Mouse (Mus musculus) granulocyte monocyte progenitor cell, adult 5-6 weeks (primary cell): Measurements from ENCODE around the gene Il4i1. TPM values are rescaled to one million over a fixed set of nuclear protein-coding genes. Genes with fewer than 3 reads are reported as not detected.
"Not testable (repeated sequence)": the region's sequence is repeated elsewhere in the genome, so short reads cannot be mapped to it uniquely, and the experiment has no call there.

Source experiments
- ATAC-seq: replicated peaks from 2 replicates; pipeline ENCODE4 v1.8.0; 2016; ENCODE audit warnings: mild to moderate bottlenecking, moderate TSS enrichment, inconsistent platforms; ENCODE audit not compliant: poor library complexity, severe bottlenecking
- total RNA-seq, 2 experiments: library from RNA; stranded (forward) in 1 of 2; stranded (reverse) in 1 of 2; fragments of 200-712, 200-1000 nt in 1 of 2; fragments of >200 nt in 1 of 2; fragmentation: Nextera tagmentation in 1 of 2; gene quantifications; 2 replicates each; pipeline ENCODE4 v1.2.3; 2014 to 2017

Gene Il4i1
- total RNA-seq, 2 experiments from 2014 or later: 0.15 TPM; not detected in 1

DNA sequence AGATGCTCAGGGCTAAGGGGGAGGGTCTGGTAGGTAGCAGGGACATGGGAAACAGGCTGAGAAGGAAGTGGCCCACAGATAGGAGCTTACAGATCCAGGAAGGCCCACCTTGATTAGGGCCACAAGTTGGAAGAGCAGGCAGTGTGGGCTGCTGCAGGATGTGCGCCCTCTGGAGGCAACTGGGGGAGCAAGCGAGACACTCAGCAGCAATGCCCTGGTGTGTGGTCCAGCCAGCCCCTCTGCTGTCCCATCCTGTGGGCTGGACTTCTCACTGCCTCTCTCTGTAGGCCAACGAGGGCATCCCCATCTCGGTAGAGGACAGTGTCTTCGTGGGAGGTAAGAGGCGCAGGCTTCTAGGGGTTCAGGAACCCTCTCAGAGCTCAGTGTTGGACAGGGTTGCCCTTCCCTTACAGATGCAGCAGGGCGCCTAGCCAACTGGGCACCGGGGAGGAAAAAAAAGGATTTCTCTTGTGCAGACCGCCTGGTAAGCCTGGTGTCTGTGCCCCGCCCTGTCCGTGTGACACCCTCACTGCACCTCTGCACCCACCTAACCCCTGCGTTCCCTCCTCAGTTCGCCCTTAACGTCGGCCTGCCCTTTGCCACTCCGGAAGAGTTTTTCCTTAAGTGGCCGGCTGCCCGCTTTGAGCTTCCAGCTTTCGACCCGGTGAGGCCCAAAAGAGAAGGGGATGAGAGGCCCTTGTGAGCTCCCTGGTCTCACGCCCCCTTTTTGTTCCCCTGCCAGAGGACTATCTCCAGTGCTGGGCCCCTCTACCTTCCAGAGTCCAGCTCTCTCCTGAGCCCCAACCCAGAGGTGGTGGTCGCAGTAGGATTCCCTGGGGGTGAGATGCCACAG, 44.6 kb downstream of the Il4i1 start:
- ATAC-seq: peak; percentile 23; the same call in 1 of the 2 replicates

DNA sequence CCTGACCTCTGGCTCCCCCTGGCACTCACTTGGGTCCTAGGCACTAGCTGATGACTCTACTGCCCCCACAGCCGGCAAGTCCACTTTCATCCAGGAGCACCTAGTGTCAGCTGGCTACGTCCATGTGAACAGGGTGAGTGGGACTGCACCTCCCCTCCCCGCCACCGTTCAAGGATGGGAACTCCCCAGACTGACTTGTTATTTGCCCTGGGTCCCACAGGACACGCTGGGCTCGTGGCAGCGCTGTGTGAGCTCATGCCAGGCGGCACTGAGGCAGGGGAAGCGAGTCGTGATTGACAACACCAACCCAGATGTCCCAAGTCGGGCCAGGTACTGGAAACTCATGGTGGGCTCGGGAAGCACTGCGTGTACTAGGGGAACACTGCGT, 45.2 kb downstream of the Il4i1 start:
- no peak for ATAC-seq

DNA sequence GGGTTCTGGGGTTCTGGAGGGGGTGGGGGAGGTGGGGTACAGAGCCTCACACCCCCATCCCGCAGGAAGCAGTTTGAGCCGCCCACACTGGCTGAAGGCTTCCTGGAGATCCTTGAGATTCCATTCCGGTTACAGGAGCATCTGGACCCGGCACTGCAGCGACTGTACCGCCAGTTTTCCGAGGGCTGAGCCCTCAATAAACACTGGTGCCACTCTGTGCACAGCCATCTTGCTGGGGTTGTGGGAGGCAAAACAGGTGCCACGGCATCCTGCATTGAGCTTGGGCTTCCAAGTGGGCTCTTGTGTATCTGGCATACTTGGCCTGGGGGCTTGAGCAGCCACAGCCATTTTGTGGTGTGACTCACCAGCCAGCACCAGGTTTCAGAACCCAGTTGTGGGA, 46.2 kb downstream of the Il4i1 start:
- no peak for ATAC-seq

DNA sequence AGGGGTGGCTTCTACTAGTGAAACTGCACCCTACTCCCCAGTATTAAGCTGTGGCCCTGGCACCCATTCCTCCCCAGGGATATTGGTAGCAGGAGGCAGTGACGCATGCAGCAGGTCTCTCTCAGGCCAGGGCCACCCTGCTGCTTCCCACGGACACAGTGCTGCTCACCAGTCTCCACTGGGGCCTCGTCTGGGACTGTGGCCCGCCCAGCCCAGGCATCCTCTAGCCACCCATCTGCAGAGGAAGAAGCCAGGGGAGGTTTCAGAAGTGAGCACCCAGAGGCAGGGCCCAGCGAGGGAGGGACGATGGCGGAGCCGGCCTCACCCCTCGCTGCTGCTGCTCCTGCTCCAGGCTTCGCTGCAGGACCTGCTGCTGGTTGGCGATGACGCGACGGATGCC, 47.0 kb downstream of the Il4i1 start:
- no peak for ATAC-seq

DNA sequence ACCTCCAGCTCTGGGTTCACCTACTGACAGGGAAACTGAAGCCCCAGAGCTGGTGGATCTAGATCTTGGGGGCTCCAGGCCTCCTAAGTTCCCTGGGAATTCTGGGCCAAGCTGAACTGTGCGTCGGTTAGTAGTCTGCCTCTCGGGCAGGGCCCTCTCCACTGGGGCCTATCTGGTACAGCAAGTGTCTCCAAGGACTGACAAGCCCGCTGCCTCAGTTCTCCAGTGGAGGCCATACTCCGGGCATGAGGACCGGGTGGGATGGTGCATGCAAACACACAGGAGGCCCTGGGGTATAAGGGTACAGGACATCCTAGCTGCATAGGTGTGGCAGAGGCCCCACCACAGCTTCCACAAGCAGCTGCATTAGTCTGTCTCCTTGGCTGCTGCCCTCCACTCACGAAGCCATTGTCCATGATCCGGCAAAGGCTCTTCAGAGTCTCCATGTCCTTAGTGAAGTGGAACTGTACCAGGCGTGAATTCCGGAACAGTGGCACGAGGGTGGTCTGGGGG, 47.9 kb downstream of the Il4i1 start:
- ATAC-seq: no peak

GRCm38 (mm10) chr7:44864595-44865542, 48.7 kb downstream of the Il4i1 start:
- ATAC-seq: no peak

DNA sequence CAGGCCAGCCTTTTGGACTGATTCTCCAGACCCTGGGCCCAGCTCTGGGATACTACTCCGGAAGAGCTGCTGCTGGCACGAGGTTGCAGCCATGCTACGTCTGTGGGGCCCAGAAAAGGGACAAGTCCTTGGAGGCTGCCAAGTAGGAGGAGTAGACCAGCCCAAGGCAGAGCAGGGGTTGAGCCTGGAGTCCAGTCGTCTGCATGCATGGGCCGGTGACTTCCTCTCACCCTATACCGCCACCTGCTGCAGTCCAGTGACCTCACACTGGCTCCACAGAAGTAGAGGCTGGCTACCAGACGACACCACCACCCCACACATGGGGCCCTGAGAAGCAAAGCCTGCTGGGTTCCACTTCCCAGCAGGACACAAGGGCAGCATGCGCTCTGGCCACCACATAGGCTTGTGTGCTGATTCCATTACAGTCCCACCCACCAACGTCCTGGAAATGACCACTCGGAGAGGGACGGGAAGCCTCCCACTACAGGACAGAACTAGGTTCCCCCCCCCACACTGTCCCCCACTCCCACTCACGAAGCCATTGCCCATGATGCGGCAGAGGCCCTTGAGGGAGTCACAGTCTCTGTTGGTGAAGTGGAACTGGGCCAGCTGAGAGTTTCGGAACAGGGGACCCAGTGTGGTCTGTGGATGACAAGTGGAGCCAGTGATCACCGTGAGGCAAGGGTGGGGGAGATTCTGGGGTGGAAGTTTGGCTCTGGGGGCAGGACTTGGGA, 50.3 kb downstream of the Il4i1 start:
- ATAC-seq: peak; percentile 45

GRCm38 (mm10) chr7:44867010-44867702, 51.0 kb downstream of the Il4i1 start:
- no peak for ATAC-seq

DNA sequence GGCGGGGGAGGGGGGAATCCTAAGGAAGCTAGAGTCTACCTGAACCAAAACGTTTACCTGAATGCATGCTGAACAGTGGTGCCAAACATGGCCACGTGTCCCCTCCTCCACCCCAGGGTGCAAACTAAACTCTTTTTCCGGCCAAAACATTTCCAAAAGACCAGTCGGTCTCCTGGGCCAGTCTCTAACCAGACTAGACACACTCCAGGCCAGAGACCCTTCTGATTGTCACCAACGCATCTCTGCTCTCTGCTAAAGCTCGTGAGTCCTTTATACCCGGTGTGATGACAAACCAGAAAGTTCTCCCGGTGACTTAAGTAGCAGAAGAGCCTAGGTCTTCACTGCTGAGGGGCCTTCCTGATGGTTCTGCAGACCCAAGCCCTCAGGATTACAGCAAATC, 51.6 kb downstream of the Il4i1 start:
- ATAC-seq: no peak

DNA sequence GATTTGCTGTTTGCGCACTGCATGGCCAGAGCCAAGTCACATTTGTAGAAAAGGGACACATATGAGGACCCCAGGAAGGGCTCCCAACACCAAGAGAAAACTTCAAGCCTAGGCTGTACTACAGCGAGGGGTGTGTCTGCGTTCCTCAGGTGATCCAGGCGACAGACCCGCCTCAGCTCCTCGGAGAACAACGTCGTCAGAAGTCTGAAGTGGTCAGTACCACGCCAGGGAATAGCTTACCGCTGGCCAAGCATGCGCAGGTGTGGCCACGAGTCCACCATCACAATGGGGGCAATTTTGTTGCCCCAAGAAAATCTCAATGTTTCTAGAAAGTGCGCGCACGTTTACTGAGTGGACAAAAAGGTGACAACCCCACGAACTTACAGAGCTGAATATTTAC, 52.3 kb downstream of the Il4i1 start:
- ATAC-seq: no peak

DNA sequence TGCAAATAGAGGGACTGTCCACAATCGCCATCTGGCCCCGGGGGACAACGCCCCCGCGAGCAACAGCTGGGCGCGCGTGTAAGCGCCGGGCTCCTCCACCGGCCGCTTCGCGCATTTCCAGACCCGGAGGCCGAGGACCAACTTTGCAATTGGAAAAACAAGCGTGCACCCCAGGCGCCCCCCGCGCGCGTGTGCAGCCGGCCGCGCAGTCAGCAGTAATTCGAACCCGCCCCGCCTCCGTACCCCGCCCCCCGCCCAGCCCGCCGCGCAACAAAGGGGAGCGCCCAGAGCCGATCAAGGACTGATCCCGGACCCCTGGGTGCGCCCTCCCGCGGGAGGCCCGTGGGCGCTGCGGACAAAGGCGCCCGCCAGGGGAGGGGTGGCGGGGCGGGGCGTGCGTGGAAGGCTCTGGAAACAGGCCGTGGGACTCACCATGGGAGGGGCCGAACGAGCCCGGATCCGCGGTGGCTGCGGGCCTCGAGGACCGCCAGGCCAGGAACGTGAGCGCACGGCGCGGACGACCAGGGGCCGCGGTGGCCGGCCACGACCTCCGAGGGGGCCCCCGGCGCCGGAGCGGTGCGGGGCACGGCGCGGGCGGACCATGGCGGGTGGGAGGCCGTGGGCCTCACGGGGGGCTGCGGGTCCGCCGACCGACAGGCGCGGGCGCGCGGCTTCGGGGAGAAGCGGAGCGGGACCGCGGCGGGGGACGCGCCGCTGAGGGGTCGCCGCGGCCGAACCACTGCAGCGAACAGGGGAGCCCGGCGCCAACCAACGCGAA, 52.9 kb downstream of the Il4i1 start:
- ATAC-seq: peak; percentile 4; the same call in 1 of the 2 replicates

DNA sequence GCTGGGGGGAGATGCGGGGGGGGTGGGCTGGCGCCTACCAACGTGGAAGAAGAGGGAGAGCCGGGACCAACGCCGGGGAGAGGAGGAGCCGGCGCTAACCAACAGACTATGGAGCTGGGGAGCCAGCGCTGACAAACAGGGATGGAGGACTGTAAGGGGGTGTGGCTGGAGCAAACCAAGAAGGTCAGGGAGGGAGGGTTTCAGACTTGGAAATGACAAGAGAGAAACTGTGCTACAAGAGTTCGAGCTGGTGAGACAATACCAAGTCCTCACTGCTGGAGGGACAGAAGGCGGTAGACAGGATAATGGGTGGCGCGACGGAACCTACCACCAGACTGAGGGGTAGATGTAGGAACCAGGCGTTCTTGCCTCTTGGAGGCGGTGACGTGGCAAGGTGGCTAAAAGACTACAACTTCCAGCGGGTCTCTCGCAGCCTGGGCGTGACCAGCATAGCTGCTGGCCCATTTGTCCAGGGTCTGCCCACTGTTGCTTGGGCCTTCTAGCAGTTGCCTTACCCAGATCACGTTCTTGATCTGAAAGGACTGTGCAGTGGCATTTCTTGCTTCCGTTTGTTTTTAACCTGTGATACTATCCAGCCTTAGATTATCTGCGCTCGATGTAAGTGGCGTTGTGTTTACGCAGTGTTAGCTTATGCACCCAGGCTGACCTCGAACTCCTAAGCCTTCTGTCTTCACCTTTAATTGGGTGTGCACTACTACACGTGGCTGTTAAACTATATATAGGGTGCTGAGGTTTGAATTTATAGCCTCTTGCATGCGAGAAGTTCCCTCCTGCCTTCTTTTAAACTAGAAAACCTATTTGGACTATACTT, 53.7 kb downstream of the Il4i1 start, which contains the start of gene Ptov1:
TSS of gene Ptov1 (minus strand) at position 92 of the 832 bp plus-strand sequence.
- ATAC-seq: peak; percentile 75

GRCm38 (mm10) chr7:44870614-44871013, 54.4 kb downstream of the Il4i1 start:
- no peak for ATAC-seq

DNA sequence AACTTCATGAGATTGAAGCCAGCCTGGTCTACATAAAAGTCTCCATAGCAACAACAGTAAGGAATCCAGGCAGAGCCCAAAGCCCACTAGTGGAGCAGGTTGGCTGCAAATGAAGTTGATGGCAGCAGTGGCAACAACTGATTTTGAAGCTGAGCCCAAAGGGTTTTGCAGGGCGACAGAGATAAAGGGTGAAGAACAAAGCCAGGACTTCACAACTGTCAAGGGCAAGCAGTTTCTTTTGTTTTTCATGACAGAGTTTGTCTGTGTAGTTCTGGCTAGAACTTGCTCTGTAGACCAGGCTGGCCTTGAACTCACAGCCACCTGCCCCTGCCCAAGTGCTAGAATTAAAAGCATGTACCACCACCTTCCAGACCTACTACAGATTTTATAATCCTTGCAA, 55.0 kb downstream of the Il4i1 start:
- no peak for ATAC-seq

GRCm38 (mm10) chr7:44871774-44872173, 55.6 kb downstream of the Il4i1 start:
- not testable (repeated sequence) for ATAC-seq

DNA sequence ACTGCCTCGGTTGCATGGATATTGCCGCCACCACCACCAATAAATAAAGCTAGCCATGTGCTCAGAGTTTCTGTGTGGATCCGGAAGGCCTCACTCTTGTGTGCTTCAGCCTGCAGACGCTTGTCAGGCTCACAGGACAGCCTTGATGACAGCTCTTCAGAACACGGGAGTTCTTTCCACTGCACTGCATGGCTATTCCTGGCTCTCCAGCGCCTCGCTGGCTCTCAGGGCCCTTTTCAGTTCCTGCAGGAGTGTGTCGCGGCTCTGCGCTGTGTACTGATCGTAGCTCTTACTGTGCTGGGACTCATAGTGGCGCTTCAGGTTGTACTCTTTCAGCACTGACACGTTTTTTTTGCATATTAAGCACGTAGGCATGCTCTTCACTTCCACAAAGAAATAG, 61.6 kb downstream of the Il4i1 start:
- no peak for ATAC-seq

DNA sequence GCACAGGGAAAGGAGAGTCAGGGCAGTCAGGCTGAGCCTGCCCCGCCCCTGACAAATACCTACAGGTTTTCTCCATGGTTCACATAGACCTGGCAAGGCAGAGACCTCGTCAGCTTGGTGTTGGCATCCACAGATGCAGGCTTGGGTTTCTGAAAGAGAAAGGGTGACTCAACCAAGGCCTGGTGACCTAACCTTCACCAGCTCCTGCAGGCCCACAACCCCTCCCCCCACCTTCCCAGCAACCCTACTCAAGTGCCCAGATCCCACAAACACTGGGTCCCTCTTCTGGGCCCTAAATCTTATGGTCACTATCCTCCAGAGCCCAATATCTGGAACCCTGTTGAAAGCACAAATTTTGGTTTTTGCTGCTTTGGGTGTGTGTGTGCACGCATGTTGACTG, 66.8 kb downstream of the Il4i1 start:
- no peak for ATAC-seq

DNA sequence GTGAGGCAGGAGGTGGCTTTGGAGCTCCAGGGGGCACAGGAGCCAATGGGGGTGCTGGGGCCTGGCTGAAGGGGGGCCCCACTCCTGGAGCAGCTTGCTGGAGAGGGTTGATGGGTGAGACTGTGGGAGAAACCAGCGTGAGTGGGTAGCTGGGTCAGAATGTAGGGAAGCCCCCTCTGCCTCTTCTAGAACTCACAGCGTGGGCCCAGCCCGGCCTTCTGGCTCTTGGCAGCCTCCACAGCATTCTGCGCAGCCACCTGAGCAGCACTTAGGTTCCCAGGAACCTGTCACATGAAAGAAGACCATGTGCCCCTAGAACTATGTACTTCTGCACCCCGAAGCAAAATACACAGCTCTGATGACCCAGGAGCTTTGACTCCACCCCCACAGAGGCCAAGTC, 68.5 kb downstream of the Il4i1 start:
- ATAC-seq: no peak
